Mouse (Mus musculus) gastrocnemius, postnatal 25 days (tissue): Measurements from ENCODE around the gene Myrf. TPM values are rescaled to one million over a fixed set of nuclear protein-coding genes. Genes with fewer than 3 reads are reported as not detected.

ENCODE experiments used
- DNase-seq: peaks from one replicate; pipeline ENCODE4 v3.0.0; 2022
- total RNA-seq, 2 experiments: library from RNA; stranded (reverse); gene quantifications; 1 replicate in 1 of 2; 2 replicates in 1 of 2; pipeline ENCODE4 v1.2.3; 2021

The Myrf gene
- total RNA-seq, 2 experiments from 2014 or later: not detected

DNA sequence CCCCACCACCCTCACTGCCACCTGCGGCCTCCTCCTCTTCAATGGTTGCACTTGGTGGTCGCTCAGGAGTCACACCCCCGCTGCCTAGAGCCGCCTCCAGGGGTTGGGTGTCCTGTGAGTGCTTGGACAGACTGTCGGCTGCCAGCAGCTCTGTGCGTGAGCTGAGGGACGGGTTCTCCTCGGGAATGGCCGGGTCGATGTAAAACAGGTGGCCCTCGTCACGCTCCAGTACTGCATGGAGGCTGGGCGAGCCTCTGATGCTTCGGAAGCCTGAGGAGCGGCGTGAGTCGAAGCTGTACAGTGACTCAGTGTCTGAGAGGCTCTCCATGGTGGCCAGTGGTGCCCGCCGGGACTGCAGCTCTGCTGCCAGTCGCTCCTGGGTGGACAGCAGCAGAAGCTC lies 7.6 kb upstream of the Myrf start:
- no peak for DNase-seq

DNA sequence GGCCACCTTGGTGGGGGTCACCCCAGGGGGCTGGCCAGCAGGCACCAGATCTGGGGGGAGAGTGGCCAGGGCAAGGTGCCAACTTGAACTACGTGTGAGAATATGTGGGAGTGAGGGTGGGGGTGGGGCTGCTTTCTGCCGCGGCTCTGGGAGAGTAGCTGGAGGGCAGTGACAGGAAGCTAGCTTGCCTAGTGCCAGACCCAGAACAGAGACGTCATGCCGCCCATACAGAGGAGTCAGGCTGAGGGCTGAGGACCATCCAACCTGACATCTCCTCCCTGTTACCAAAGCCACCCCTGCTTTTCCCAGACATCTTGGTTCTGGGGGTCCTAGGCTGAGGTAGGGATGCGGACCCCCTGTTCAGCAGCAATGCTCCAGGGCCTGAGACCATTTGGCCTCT lies 6.6 kb upstream of the Myrf start:
- no peak for DNase-seq

DNA sequence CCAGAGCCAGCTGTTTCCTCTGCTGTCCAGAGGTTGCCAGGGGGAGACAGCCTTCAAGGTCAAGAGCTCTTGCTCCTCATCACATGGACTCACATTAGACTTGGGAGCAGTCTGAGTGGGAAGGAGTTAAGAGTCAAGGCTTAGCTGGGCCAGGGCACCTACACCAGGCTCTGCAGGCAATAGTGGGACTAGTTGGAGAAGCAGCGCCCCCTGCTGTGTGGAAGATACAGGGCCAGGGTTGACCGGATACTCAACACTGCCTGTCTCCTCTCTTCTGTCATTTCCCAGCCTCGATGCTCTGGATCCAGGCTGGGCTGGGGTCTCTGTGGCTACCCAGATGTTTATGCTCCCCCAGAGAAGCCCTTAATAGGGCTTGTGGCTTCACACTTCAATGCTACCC lies 3.6 kb upstream of the Myrf start:
- no peak for DNase-seq

DNA sequence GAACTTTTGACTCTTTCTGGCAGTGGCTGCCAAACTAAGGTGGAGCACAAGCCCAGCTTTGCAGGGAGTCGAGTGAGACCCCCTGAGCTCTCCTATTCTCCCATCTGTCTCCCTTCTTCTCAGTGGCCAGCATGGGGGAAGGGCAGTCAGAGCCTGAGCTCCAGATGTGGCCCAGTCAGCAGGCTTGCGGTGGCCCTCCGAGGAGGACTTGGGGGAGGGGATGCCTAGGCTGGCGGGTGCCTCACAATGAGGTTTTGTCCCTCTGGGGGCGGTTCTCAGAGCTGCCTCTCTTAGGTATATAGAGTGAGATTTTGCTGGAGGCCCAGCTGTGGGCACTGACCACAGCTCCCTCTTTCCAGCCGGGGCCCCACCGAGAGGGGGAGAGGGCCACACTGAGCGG lies 2.4 kb upstream of the Myrf start:
- no peak for DNase-seq

DNA sequence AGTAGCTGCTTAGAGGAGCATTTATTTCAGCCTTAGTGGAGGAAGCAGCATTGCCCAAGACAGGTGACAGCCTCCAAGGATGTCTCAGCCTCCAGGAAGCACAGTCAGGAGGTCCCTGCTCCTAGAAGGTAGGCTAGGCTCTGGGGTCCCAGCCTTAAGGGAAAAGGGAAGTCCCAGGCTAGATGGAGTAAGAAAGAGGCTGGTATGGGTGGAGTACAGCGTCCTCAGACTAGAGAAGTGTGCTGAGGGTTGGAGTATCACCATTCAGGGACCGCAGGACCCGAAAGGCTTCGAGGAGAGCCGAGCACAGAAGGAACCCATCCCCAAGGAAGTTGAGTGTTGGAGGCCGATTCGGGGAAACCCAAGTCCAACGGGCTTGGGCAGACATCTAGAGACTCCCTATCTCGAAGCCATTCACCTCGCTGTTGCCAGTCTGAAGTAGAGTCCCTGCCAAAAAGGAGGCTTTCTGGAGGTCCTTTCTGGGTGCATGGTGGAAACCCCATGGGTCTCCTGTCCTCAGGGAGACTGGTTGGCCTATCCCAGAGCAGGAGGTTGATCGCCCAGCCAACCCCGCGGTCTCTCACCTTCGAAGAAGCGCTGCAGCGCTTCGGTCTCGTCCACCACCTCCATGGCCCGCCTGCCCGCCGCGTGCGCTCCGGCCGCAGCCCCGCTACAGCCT lies 434 bp downstream of the Myrf start:
- DNase-seq: no peak

DNA sequence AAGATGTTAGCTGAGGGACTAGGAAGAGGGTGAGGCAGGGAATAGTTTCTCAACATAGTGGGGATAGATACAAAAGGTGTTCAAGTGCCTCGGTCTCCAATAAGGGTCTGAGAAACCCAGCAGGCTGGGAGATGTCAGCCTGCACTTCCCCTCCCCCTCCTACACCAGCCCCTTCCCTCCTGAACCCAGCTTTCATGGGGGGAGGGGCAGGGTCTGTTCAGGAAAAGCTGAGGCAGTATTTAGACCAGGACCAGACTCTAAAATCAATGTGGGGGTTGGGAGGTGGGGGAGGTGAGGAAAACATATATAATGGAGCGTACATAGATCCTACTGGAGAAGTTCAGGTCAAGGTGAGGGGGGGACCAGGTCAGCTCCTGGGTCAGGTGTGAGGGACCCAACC lies 1.1 kb downstream of the Myrf start:
- DNase-seq: no peak

DNA sequence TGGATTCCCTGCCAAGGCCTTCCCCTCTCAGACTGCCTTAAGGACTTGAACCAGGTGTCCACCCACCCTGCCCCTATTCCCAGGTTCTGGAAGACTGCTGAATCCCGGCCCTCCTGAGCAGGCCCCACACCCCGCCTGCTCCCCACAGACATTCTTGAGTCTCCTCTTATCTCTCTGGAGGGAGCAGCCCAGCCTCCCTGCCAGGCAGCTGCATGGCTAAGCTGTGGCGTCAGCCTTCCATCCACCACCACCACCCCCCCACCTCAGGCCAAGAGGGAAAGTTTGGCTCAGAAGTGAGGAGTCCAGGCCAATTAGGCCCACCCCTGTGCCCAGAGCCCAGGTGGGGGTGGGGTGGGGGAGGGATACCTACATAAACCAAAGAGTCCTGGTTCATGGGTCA lies 2.1 kb downstream of the Myrf start:
- no peak for DNase-seq

DNA sequence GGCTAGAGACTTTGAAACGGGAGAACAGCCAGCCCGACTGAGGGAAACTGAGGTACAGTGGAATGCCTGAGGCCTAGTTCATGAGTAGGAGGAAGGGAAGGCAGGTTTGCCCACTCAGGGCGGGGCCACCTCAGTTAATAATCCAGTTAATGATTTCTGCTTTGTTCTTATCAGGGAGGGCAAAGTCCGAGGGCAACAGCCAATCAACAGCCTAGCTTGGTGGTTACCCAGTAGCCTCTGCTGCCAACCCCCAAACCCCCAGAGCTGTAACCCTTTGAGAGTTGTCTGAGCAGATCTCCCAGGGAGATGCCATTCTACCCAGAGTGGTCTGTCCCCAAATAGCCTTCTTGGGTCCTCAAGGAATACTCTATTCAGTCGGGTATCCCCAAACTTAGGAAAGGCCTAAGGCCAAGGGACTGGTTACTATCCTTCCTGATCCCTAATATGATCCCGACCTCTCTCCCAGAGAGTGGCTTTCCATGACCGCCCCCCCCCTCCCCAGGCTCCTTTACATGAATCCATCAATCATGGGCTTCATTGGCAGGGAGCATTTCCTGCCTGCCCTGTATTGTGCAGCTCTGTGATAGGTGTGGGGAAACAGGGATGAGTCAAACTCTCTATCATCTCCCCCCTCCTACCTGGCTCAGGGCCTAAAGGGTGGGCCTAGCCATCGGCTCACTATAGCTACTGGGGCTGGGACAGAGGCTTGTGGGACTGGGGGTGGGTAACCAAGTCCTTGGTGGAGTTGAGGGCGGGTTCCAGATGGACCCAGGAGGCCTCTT lies 4.6 kb downstream of the Myrf start:
- no peak for DNase-seq

DNA sequence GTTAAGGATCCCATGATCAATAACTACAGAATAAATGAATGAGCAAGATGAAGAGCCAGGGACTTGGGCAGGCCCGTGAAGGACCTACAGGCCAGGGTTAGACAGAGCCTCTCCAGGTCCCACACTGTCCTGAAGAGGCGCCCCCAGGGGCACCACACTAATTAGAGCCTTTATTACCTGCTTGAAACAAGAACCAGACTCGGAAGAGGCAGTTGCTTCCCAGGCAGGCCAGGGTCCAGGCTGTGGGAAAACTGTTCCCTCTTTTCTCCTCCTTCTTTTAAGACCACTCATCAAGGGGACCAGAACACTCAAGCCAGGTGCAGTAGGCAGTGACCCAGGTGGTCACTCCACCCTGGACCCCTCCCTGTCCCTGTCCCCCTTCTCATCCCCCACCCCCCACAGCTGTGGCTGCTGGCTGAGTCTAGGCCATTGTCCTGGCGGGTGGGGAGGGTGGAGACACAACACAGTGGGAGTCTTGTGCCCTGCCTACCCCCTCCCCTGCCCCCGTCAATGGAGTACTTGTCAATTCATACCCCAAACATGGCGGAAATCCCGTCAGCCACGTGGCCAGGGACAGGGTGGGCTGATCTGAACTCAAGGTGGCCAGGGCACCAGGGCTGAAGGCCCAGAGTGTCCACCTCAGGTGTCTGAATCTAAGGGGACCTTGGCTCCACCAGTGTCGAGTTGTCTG lies 8.1 kb downstream of the Myrf start:
- no peak for DNase-seq

DNA sequence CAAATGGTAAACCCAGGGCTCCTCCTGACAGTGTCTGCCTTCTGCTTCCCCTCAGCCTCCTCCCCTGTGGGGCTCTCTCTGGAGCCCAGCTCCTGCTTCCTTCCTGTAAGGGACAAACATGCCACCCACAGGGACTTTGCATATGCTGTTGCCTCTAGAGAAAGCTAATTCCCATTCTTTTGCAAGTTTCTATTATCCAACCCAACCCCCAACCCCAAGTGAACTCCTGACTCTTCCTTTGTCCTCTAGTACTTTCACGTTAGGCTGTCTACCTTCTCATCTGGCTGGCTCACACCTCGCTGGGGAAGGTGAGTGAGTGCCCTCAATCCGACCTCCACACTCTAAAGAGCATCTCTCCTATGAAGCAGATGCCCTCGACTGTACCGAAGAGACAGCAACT lies 8.7 kb downstream of the Myrf start:
- no peak for DNase-seq

DNA sequence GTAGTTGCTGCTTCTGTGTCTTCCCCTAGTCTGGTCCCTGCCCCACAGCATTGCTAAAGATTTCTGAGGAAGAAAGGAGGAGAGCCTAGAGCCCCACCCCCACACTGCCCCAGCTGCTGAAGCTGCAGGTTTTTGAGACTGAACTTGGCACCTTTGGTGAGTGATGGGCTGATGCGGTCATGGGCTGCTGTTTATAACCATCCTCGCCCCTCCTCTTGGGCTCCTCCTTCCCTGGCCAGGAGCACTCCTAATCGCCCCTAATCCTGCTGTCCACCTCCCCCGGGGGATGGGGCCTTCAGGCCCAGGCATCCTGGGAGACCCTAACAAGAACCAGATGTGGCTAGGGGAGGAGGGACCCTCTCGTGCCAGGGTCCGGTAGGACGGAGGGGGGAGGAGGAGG lies 9.5 kb downstream of the Myrf start:
- DNase-seq: no peak

DNA sequence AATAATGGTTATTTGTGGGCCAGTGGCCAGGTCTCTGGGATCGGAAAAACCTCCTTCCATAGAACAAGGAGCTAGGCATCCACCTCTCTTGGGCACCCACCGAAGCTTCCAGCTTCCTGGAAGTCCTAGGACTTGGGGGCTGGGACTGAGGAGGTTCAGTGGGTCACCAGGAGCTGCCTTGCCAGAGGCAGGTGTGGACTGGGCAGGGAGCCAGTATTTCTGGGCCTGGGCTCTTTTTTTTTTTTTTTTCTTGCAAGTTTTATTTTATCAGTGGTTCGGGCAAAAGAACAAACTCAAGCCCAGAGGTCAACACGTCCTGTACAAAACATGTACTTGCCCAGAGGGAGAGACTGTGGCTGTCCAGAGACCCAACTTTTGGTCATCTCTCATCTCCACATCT lies 14.8 kb downstream of the Myrf start:
- DNase-seq: no peak

DNA sequence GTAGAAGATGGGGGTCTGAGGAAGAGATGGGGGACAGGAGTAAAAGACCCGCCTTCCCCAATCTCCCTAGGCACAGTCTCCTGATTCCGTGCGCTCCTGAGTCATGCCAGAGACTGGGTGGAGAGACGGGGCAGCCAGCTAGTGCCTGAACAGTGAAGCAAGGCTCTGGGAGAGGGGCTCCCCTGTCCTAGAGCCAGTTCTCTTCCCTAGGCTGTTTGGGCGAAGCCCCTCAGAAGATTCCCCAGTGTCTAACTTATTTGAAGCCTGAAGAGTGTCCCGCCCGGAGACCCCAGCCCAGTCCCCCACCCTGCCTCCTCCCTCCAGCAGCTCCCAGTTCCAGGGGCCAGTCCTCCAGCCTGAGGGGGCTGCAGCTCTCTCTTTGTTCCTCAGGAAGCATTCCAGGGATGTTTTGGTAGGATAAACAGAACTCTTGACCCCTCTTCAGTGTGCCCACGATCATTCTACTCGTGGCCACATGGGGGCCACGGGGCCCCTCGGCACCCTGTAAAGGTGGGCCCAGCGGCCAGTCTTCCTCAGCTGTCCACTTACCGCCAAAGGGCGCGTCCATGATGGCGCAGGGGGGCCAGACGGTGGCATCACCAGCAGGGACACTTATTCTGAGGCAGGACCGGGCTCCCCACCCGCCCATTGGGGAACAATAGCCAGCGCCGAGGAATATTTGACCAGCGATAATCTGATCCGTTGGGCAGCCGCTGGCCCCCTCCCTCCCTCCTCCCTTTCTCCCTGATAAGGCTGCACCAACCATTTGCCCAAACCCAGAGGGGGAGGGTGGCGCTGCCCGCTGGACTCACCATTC lies 15.7 kb downstream of the Myrf start:
- DNase-seq: no peak

DNA sequence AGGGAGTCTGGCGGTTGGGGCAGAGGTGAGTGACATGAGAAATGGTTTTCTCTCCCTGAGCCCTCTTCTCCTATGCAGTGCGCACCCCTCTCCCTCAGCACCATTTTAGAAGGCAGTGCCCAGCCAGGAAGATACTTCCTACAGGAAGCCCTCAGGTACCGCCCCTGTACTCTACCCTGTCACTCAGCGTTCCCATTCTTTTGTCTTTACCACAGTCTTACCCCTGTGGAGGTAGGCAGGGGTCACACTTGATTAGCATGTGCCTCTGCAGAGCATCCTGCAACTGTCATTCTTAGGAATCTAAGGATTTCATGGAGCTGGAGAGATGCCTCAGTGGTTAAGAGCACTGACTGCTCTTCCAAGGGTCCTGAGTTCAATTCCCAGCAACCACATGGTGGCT lies 17.0 kb downstream of the Myrf start:
- no peak for DNase-seq

DNA sequence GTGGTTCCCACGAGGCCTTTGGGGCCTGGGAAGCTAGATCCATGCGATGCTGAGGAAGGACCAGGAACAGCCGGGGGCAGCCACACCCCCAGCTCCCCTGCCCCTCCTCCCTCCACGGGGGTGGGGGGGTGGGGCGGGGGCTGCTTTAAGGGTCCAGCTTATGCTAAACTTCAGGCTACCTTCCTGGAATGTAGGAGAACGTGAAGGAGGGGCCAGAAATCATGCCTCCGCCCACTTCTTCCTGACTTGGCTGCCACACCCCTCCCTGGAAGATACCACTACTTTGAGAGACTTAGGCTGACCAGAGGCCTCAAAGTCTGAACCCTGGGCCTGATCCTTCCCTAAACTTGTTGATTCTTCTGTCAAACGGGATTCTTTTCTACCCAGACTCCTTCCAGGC lies 17.9 kb downstream of the Myrf start:
- DNase-seq: no peak

DNA sequence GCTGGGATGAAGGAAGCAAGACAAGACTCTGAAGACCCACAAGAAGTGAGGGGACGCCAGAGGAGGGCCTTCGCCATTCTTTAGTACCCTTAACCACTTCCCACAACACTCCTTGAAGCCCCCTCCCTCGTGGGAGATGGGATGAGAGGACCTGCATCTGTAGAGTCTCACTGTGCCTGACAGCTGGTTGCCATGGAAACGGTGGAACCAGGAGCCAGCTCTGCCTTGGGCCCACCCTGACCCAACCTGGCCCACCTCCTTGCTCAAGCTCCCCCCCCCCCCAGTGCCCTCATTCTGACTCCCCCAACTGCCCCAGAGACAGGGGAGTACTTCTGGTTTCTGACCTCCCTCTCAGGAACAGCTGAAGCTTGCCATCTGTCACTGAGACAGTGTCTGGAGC lies 19.0 kb downstream of the Myrf start:
- no peak for DNase-seq

DNA sequence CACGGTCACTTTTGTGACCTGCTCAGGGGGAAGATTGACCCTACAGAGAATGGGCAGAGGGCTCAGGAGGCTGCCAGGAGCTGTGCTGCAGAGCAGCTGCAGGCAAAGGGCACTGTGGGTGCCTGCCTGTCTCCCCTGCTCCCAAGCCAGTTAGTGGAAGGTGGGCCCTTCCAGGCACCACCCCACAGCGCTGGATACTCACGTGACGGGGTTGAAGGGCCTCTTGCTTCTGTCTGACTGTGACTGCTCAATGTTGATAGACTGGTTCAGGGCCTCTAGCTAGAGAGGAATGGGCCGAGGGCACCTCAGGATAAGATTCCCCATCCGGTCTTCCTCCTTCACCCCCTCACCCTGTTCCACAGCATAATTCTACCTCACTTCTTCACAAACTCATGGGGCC lies 21.0 kb downstream of the Myrf start:
- no peak for DNase-seq

DNA sequence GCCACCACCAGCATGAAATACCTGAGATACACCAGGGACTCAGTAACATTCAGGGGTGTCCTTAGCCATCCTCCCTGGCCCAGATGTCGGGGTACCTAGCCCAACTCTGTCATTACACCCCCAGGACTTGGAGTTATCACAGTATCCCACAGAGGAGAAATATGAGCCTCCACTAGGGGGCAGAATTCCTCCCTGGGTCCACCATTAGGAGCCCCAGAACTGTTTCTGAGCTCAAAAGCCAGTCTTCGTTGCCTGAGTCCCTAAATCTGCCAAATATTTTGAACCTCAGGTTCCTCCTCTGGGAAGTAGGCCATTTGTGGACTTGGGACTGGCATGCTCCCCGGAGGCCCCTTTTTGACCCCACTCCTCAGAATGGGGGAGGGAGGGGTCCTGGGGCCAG lies 21.4 kb downstream of the Myrf start:
- DNase-seq: no peak

DNA sequence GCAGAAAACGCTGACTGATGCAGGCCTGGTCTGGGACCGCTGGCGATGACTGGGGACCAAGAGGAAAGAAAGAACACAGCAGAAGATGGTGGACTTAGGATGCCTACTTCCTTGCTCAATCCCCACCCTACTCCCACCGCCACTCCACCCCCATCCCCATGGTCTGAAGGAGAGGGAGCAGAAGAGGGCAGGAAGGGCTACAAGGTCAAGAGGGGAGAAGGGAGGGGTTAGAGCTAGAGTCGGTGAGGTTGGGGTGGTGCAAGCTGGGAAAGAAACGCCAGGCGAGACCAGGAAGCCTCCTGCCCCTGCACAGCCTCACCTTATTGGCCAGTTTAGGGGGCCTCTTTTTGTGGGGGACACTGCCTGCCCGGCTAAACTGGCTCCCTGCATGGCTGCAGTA lies 24.4 kb downstream of the Myrf start:
- no peak for DNase-seq

DNA sequence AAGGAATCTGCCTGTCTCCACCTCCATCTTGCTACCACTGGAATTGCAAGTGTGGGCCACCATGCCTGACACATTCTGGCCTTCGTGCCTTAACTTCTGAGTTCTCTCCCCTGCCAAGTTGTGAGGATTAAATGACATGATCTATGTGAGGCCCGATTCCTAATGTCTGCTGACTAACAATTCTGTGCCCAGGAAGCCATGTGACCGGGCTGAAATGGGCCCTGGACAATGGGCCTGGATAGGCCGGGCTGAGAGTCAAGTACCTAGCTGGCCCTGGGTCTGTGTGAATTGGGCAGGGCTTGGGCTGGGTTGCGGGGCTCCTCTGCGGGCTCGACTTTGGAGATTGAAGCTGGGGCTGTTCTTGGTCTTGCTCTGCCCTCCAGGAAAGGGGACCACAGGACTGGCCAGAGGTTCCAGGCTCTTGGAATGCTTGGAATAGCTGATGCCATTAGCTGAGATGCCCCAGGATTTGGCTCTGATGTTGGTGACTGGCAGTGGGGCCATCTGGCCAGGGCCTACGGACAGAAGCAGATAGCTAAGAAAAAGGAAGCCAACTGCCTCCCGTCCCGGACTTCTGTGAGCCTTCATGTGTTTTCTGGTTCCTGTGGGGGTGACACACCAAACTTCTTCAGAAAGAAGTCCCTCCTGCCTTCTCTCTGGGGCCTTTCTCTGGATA lies 26.6 kb downstream of the Myrf start:
- no peak for DNase-seq

DNA sequence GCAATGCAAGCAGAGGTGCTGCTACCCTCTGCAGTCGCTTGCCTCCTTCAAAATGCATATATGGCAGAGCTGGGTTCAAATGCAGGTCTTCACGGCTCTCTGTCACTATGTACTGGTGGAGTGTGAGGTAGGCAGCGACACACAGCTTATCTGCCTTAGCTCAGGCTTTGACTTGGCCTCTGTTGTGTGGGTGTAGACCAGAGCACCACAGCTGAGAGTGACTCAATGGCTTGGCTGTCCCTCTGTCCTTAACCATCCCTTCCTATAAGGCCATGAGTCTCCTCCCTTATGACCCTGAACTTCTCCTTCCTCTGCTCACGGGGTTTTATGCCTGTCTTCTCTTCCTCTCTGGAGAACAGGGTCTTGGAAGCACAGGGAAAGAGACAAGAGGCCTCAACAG lies 29.7 kb downstream of the Myrf start:
- DNase-seq: no peak

DNA sequence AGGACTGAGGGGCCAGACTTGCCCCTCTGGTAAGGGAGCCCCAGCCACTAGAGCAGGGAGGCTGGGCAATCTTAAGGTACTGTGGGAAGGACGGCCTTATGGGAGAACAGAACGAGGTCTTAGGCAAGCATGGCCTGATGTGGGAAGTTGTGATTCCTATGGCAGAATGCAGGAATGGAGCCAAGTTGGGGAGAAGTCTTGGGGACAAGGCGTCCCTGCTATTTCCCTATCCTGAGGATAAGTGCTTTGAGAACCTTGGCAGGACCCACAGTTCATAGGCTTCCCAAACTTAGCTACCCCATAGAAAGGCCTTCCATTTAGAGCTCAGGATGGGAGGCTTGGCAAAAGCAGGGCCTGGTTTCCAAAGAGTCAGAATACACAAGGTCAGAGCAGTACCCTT lies 31.7 kb downstream of the Myrf start:
- DNase-seq: no peak
